ENCODE assay signal across 9 mouse cellular contexts in genomic region chr9:58198801-58199371, GRCm38 (mm10). TPM values are rescaled to one million over a fixed set of nuclear protein-coding genes. Genes with fewer than 3 reads are reported as not detected.
A peak's percentile ranks its signal among the peaks of the same experiment; 100 is the strongest.
DNase-seq lines count a peak whose midpoint lies in the region; ATAC-seq and TF ChIP-seq lines count a peak whose summit lies in the region.
"Had no signal": no experiment of that assay in that cellular context is flagged by ENCODE, and none has a peak within 500 bp of the region (broad histone marks: within the 10 kb centered on the region; RNA-seq: fewer than 3 reads in every experiment).

No protein-coding gene starts in this region.

- ATAC-seq in heart, embryonic 15.5 days (replicated peaks; ENCODE audit: insufficient number of reproducible peaks, insufficient read depth, low FRiP score, low read depth): no peak
- ATAC-seq in hindbrain, postnatal 0 days: 0 out of 2 replicates have a peak, but pooled peaks have one; percentile 6

- WGBS in heart, embryonic 15.5 days: 3% methylated on average over 38 of the region's 38 CpGs
- 2% methylated on average over 38 of the region's 38 CpGs for WGBS in hindbrain, postnatal 0 days

- peak overlapping the region; percentile 39 for H3K4me3 ChIP-seq in heart, embryonic 15.5 days
- peak overlapping the region; percentile 33 for H3K4me3 ChIP-seq in hindbrain, postnatal 0 days (ENCODE audit: low read length)

- H3K27me3 ChIP-seq in heart, embryonic 15.5 days: peaks cover 100% of the 10 kb centered on the region
- H3K27me3 ChIP-seq in hindbrain, postnatal 0 days (ENCODE audit: insufficient read depth, low read length): peaks cover 54% of the 10 kb centered on the region

- H3K9me3 ChIP-seq in heart, embryonic 15.5 days (replicated peaks): no peaks in the 10 kb centered on the region
- no peaks in the 10 kb centered on the region for H3K9me3 ChIP-seq in hindbrain, postnatal 0 days (ENCODE audit: low read length)

- H3K36me3 ChIP-seq in heart, embryonic 15.5 days: no peaks in the 10 kb centered on the region
- no peaks in the 10 kb centered on the region for H3K36me3 ChIP-seq in hindbrain, postnatal 0 days (ENCODE audit: insufficient read depth, low read length)

- H3K27ac ChIP-seq in heart, embryonic 15.5 days: no peak overlapping the region
- H3K27ac ChIP-seq in hindbrain, postnatal 0 days: peak overlapping the region; percentile 78

- TF ChIP-seq CTCF in hindbrain, postnatal 0 days (IDR thresholded peaks at IDR 0.05; ENCODE audit: low read depth): no peak

- peaks cover 54% of the 10 kb centered on the region for H3K4me1 ChIP-seq in heart, embryonic 15.5 days (replicated peaks)
- H3K4me1 ChIP-seq in hindbrain, postnatal 0 days (ENCODE audit: insufficient read depth, low read length): peaks cover 15% of the 10 kb centered on the region; the same call in 1 of the 2 replicates

- peak overlapping the region; percentile 70 for H3K4me2 ChIP-seq in heart, embryonic 15.5 days
- peak overlapping the region; percentile 49 for H3K4me2 ChIP-seq in hindbrain, postnatal 0 days (ENCODE audit: low read depth, low read length)

- no peak overlapping the region for H3K9ac ChIP-seq in heart, embryonic 15.5 days
- peak overlapping the region; percentile 46; the same call in 1 of the 2 replicates for H3K9ac ChIP-seq in hindbrain, postnatal 0 days (replicated peaks; ENCODE audit: low read length)

- no peak for DNase-seq in heart, postnatal 4 days
- peak; percentile 60 to 65 for DNase-seq in B cell, adult 2 months
- DNase-seq in cerebellum, postnatal 14 days: peak; percentile 76 to 87
- DNase-seq in hindbrain, postnatal 0 days (ENCODE audit: low spot score): peak; percentile 38
- DNase-seq in right cerebral cortex, postnatal 14 days: peak; percentile 45
- no peak for DNase-seq in gastrocnemius, postnatal 10 days
- DNase-seq in ovary, postnatal 10 days (ENCODE audit: low spot score): no peak

RNA-seq across cellular contexts. Expression of gene Islr, which starts 5.2 kb away (rescaled TPM):
- 28.4 and 49.0 TPM in 2 replicates for polyA plus RNA-seq in heart, embryonic 15.5 days (2015; fragmentation: Nextera tagmentation; extraction: Ambion mirVana)
- 10 to 100 TPM; 25.4 to 31.0 TPM for total RNA-seq in heart, postnatal 4 days (2021)
- total RNA-seq in hindbrain, postnatal 0 days (2014; rRNA removed): 57.9 and 72.8 TPM in 2 replicates
- 29.9 and 33.5 TPM in 2 replicates for polyA plus RNA-seq in hindbrain, postnatal 0 days (2015; fragmentation: Nextera tagmentation; extraction: Ambion mirVana)
- total RNA-seq in gastrocnemius, postnatal 10 days (2021): 100 to 1,000 TPM in 1 of 2 experiments, 10 to 100 TPM in 1; 98.8 to 119 TPM
- total RNA-seq: MEL had no signal

RNA-seq across cellular contexts. Expression of gene Islr2, which starts 5.2 kb away (rescaled TPM):
- 0.20 TPM in 1 of 2 replicates, not detected in the other for polyA plus RNA-seq in heart, embryonic 15.5 days (2015; fragmentation: Nextera tagmentation; extraction: Ambion mirVana)
- total RNA-seq in heart, postnatal 4 days (2021): under 1 TPM; 0.83 to 0.86 TPM
- 293 and 343 TPM in 2 replicates for total RNA-seq in hindbrain, postnatal 0 days (2014; rRNA removed)
- 15.8 and 19.2 TPM in 2 replicates for polyA plus RNA-seq in hindbrain, postnatal 0 days (2015; fragmentation: Nextera tagmentation; extraction: Ambion mirVana)
- total RNA-seq in gastrocnemius, postnatal 10 days (2021): 1 to 10 TPM; 4.3 to 4.5 TPM

RNA-seq across cellular contexts. Expression of gene Pml, which starts 50.7 kb away (rescaled TPM):
- polyA plus RNA-seq in heart, embryonic 15.5 days (2015; fragmentation: Nextera tagmentation; extraction: Ambion mirVana): 10.0 and 15.8 TPM in 2 replicates
- 10 to 100 TPM; 15.3 to 17.6 TPM for total RNA-seq in heart, postnatal 4 days (2021)
- 11.4 and 17.0 TPM in 2 replicates for total RNA-seq in hindbrain, postnatal 0 days (2014; rRNA removed)
- polyA plus RNA-seq in hindbrain, postnatal 0 days (2015; fragmentation: Nextera tagmentation; extraction: Ambion mirVana): 3.2 and 4.8 TPM in 2 replicates
- total RNA-seq in gastrocnemius, postnatal 10 days (2021): 10 to 100 TPM in 1 of 2 experiments, 1 to 10 TPM in 1; 7.3 to 12.6 TPM

RNA-seq across cellular contexts. Expression of gene Stoml1, which starts 54.1 kb away (rescaled TPM):
- polyA plus RNA-seq in heart, embryonic 15.5 days (2015; fragmentation: Nextera tagmentation; extraction: Ambion mirVana): 25.2 and 28.6 TPM in 2 replicates
- 10 to 100 TPM; 14.2 to 17.1 TPM for total RNA-seq in heart, postnatal 4 days (2021)
- total RNA-seq in hindbrain, postnatal 0 days (2014; rRNA removed): 145 and 157 TPM in 2 replicates
- polyA plus RNA-seq in hindbrain, postnatal 0 days (2015; fragmentation: Nextera tagmentation; extraction: Ambion mirVana): 136 and 141 TPM in 2 replicates
- total RNA-seq in gastrocnemius, postnatal 10 days (2021): 10 to 100 TPM in 1 of 2 experiments, 1 to 10 TPM in 1; 9.1 to 12.3 TPM

Comparison
In these comparisons a context has a peak if more than half of its experiments do, and no peak if none do; other contexts are left out.
1. DNase-seq: peak in B cell, adult 2 months (2 of 2), cerebellum, postnatal 14 days (2 of 2), hindbrain, postnatal 0 days (single experiment) and right cerebral cortex, postnatal 14 days (single experiment); none in heart, postnatal 4 days (single experiment), gastrocnemius, postnatal 10 days (single experiment) and ovary, postnatal 10 days (single experiment).
2. RNA of gene Islr2, which starts 5.2 kb away (total RNA-seq): 293 to 343 TPM in hindbrain, postnatal 0 days; 4.3 to 4.5 TPM in gastrocnemius, postnatal 10 days and 0.83 to 0.86 TPM in heart, postnatal 4 days; every median in the first group is over 10 times any median in the second.